Mouse (Mus musculus) heart, adult 2 months (tissue): Measurements from ENCODE around the gene Dpm2. TPM values are rescaled to one million over a fixed set of nuclear protein-coding genes. Genes with fewer than 3 reads are reported as not detected.

Experiments used
- DNase-seq, 2 experiments: peaks; one replicate each; pipeline ENCODE4 v3.0.0; 2021
- H3K27ac ChIP-seq: fragments of 200-600 bp; 2 replicates; pipeline ENCODE4 v1.8.1; 2022
- H3K27me3 ChIP-seq: fragments of 200-500 bp; 2 replicates; pipeline ENCODE4 v1.6.1; 2012; ENCODE audit warnings: mild to moderate bottlenecking, low read length, inconsistent platforms, mixed read lengths; ENCODE audit not compliant: control insufficient read depth, insufficient read depth
- H3K36me3 ChIP-seq: fragments of 200-500 bp; 2 replicates; pipeline ENCODE4 v1.6.1; 2012; ENCODE audit warnings: low read length, inconsistent platforms; ENCODE audit not compliant: control insufficient read depth, insufficient read depth
- H3K4me1 ChIP-seq: fragments of 200-500 bp; 2 replicates; pipeline ENCODE4 v1.6.1; 2011; ENCODE audit warnings: low read length; ENCODE audit not compliant: control insufficient read depth, insufficient read depth
- H3K4me3 ChIP-seq: fragments of 200-600 bp; 2 replicates; pipeline ENCODE4 v1.8.1; 2022
- H3K79me2 ChIP-seq: fragments of 200-500 bp; replicated peaks from 2 replicates; pipeline ENCODE4 v1.6.1; 2012; ENCODE audit warnings: mild to moderate bottlenecking, inconsistent platforms, low read length, moderate library complexity, mixed read lengths; ENCODE audit not compliant: control insufficient read depth, insufficient read depth
- H3K9ac ChIP-seq: fragments of 200-500 bp; 2 replicates; pipeline ENCODE4 v1.6.1; 2012; ENCODE audit warnings: low read depth, mild to moderate bottlenecking, control low read depth, inconsistent platforms, low read length, mixed read lengths
- CTCF ChIP-seq: fragments of 200-600 bp; IDR thresholded peaks from 2 replicates; pipeline ENCODE4 v1.8.1; 2022; ENCODE audit warnings: antibody characterized with exemption, mild to moderate bottlenecking, moderate library complexity
- EP300 ChIP-seq: fragments of 200-500 bp; IDR thresholded peaks from 2 replicates; pipeline ENCODE4 v1.6.1; 2011; ENCODE audit warnings: low read depth, low read length, control low read depth; ENCODE audit not compliant: insufficient read depth
- POLR2A ChIP-seq: fragments of 200-500 bp; IDR thresholded peaks from 2 replicates; pipeline ENCODE4 v1.6.1; 2011; ENCODE audit warnings: mild to moderate bottlenecking, low read depth, low read length, control low read depth; ENCODE audit not compliant: insufficient read depth
- WGBS: fragments of 180-500 bp; shearing (Covaris S2); methylation state at CpG from one replicate; pipeline ENCODE4 v1.1.7; 2018; 5-methylcytosine and 5-hydroxymethylcytosine counted together
- intact Hi-C: fragments of 180-260 bp; cut with DNase I; formaldehyde crosslinking; loops from one replicate; pipeline ENCODE4 v1.15.1; 2025
- polyA plus RNA-seq: library from polyadenylated mRNA; depleted of rRNA; stranded (reverse); fragments of >200 nt; gene quantifications from 2 replicates; pipeline ENCODE4 v1.2.3, GENCODE M21; 2012
- total RNA-seq, 2 experiments: library from RNA; stranded (reverse); gene quantifications; 2 replicates each; pipeline ENCODE4 v1.2.3; 2021

Gene Dpm2
- total and polyA plus RNA-seq, 3 experiments, result 17.4 to 69.2 (median 18.0) TPM

DNA sequence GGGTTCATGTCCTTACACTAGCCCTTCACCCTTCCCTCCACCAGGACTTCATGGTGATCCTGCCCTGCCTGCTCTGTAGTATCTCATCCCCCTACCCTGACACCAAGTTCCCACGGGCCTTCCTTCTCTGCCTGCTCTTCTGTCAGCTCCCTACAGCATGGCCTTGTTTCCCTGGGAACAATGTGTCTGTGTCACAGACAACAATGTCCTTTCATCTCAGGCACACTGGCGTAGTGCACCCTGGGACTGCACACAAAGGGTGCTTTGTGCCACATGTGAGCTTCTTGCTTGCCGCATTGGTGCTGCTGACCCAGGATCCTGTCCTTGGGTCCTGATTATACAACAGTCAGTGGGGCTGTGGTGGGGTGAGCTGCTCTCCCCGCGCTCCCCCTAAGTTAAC lies 11.1 kb upstream of the Dpm2 start:
- no peaks in the 10 kb centered on the region for H3K27me3 ChIP-seq
- 72% methylated on average over 5 of the region's 5 CpGs for WGBS
- no peak for DNase-seq
- H3K4me3 ChIP-seq, result no peak overlapping the region
- TF ChIP-seq CTCF, result no peak
- TF ChIP-seq EP300, result no peak
- TF ChIP-seq POLR2A, result no peak
- H3K27ac ChIP-seq, result no peak overlapping the region
- no peak overlapping the region for H3K9ac ChIP-seq
- intact Hi-C loops, result no loop called here
- no peaks in the 10 kb centered on the region for H3K4me1 ChIP-seq
- no peaks in the 10 kb centered on the region for H3K36me3 ChIP-seq
- H3K79me2 ChIP-seq, result no peaks in the 10 kb centered on the region; the same call in 1 of the 2 replicates

DNA sequence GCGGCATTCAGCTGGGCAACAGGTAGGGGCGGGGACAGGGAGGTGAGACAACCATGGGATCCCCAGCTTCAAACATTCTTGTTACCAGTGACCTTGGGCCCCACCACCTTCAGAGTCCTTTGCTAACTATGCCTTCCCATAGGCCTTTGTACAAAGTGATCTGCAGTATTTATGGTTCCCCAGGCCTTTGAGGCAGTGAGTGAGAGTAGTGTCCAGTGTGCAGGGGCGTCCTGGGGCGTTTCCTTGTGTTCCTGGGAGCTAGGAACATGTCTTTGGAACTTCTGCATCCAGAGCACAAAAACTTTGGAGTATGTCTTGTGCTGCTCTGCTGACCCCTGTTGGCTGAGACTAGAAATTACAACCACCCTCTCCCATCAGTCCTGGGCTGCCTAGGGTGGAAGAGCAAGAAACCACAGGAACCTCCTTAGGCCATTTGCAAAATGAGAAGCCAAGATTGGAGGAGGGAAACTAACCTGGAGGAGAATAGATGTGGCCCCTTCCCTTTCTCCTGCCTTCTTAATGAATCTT lies 4.1 kb upstream of the Dpm2 start:
- 32% methylated on average over 4 of the region's 4 CpGs for WGBS

DNA sequence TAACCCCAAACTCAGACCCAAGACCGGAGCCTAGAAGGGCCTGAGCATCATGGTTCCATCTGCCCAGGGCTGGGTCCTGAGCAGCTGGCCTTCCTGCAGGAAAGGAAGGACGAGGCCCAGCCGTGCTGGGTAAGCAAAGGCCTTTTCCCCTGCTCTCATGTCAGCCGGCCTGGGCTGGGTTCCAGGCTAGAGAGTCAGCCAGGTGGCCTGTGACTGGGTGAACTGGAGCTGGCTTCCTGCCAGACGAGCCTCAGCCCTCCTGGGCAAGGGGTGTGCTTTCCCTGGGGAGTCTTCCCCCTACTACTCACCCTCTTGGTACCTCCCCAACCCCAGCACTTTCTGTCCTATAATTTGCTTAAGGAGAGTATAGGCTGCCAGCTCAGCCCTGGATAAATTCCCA lies 2.5 kb upstream of the Dpm2 start:
- intact Hi-C loops, result no loop called here
- TF ChIP-seq POLR2A (no peak), CTCF (no peak), EP300 (no peak)
- no peak overlapping the region for H3K27ac ChIP-seq
- peak in 1 of 2 experiments; percentile 51 for DNase-seq
- no peaks in the 10 kb centered on the region for H3K79me2 ChIP-seq
- no peaks in the 10 kb centered on the region; the same call in 1 of the 2 replicates for H3K4me1 ChIP-seq
- WGBS, result 46% methylated on average over 5 of the region's 5 CpGs
- no peaks in the 10 kb centered on the region for H3K36me3 ChIP-seq
- H3K27me3 ChIP-seq, result no peaks in the 10 kb centered on the region
- H3K4me3 ChIP-seq, result no peak overlapping the region
- no peak overlapping the region for H3K9ac ChIP-seq

More for the DNA sequence above, 4.1 kb upstream of the Dpm2 start:
- no peak overlapping the region for H3K27ac ChIP-seq
- no peak overlapping the region for H3K9ac ChIP-seq
- H3K4me3 ChIP-seq, result no peak overlapping the region
- H3K36me3 ChIP-seq, result no peaks in the 10 kb centered on the region
- H3K79me2 ChIP-seq, result no peaks in the 10 kb centered on the region
- H3K27me3 ChIP-seq, result no peaks in the 10 kb centered on the region
- no peaks in the 10 kb centered on the region; the same call in 1 of the 2 replicates for H3K4me1 ChIP-seq
- intact Hi-C loops, result loop anchor here (1.0 kb wide), 3 partner anchors 29 to 162 kb away; no protein-coding TSS in a partner anchor
- DNase-seq, result peak; percentile 70 to 72
- peak; percentile 92 for TF ChIP-seq CTCF
- peak; percentile 98 for TF ChIP-seq EP300
- no peak for TF ChIP-seq POLR2A

DNA sequence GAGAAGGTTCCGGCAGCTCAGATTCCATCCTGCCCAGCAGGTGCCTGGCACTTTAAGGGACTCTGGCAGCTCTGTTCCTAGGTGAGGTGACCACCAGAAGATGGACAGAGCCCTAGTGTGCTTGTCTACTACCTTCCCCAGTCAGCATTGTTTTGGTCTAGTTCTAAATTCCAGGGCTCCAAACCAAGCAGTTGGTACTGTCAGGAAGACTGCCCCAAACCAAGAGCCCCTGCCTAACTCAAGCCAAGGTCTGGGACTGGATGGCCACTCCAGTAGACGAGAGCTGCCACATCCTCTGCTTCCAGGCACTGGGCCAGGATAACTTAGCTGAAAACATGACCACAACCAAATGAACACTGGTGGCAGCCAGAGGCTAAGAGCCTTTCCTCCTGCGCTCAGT lies 1.7 kb upstream of the Dpm2 start:
- Histone ChIP-seq H3K4me1 (no peaks in the 10 kb centered on the region; the same call in 1 of the 2 replicates), H3K27ac (no peak overlapping the region), H3K36me3 (no peaks in the 10 kb centered on the region), H3K79me2 (no peaks in the 10 kb centered on the region), H3K4me3 (no peak overlapping the region), H3K9ac (no peak overlapping the region), H3K27me3 (no peaks in the 10 kb centered on the region)
- no peak for TF ChIP-seq CTCF
- no peak for TF ChIP-seq EP300
- TF ChIP-seq POLR2A, result no peak
- WGBS, result 56% methylated on average over 3 of the region's 3 CpGs
- intact Hi-C loops, result no loop called here
- DNase-seq, result no peak

DNA sequence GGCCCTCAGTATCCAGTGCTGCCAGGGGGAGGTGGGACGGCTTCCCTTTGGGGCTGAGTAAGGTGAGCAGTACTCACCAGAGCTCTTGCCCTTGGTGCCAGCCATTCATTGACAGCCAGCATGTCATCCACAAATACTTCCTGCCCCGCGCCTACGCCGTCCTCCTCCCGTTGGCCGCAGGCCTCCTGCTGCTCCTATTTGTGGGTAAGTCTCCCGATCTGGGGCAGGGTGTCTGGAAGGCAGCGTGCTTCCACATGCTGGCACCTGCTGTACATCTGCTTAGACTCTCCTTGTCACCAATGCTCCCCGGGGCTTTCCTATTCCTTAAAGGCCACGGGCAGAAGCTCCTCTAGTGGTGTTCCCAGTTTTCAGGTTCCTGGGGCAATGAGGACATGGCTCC lies 1.5 kb downstream of the Dpm2 start:
- intact Hi-C loops, result loop anchor here (5.0 kb wide), 1 partner anchor 185 kb away; the partner anchor contains the start of gene Tor2a
- Histone ChIP-seq H3K27ac (no peak overlapping the region), H3K4me1 (no peaks in the 10 kb centered on the region), H3K27me3 (no peaks in the 10 kb centered on the region), H3K9ac (no peak overlapping the region), H3K36me3 (no peaks in the 10 kb centered on the region), H3K4me3 (no peak overlapping the region), H3K79me2 (no peaks in the 10 kb centered on the region)
- 84% methylated on average over 11 of the region's 11 CpGs for WGBS
- no peak for DNase-seq
- no peak for TF ChIP-seq EP300

DNA sequence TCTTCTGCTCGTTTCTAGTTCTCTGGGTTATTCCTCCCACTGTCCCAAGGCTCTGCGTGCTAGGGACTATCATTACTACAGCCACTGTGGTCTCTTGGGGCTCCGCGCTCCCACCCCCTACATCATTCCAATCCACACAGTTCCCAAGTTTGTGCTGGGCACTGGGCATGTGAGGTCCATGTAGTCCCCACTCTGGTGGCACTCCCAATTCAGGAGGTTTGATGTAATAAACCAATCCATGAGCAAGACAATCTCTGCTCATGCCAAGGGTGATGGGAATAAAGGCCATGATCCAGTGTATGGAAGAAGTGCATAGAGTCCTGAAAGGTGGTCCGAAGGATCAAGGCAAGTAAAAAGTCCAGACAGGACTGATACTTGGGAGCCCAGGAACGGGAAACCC lies 3.8 kb downstream of the Dpm2 start, which contains the start of gene Pip5kl1:
Gene Pip5kl1, plus strand, starts transcription at position 301 of the 400 bp plus-strand sequence.
- 69% methylated on average over 6 of the region's 6 CpGs for WGBS
- Histone ChIP-seq H3K4me1 (no peaks in the 10 kb centered on the region), H3K9ac (no peak within 1 kb of the TSS), H3K27ac (no peak within 1 kb of the TSS), H3K4me3 (no peak within 1 kb of the TSS), H3K79me2 (no peaks in the 10 kb centered on the region), H3K27me3 (no peaks in the 10 kb centered on the region), H3K36me3 (no peaks in the 10 kb centered on the region)
- DNase-seq, result no peak
- TF ChIP-seq CTCF (no peak), EP300 (no peak), POLR2A (no peak)
- intact Hi-C loops, result loop anchor here (5.0 kb wide), 1 partner anchor 183 kb away; the partner anchor contains the start of gene Tor2a
